Mouse (Mus musculus): Measurements from ENCODE around the gene Dnase1l3. TPM values are rescaled to one million over a fixed set of nuclear protein-coding genes. Genes with fewer than 3 reads are reported as not detected.

The Dnase1l3 gene
- polyA plus RNA-seq, 1 experiment from 2014 or later: not detected

DNA sequence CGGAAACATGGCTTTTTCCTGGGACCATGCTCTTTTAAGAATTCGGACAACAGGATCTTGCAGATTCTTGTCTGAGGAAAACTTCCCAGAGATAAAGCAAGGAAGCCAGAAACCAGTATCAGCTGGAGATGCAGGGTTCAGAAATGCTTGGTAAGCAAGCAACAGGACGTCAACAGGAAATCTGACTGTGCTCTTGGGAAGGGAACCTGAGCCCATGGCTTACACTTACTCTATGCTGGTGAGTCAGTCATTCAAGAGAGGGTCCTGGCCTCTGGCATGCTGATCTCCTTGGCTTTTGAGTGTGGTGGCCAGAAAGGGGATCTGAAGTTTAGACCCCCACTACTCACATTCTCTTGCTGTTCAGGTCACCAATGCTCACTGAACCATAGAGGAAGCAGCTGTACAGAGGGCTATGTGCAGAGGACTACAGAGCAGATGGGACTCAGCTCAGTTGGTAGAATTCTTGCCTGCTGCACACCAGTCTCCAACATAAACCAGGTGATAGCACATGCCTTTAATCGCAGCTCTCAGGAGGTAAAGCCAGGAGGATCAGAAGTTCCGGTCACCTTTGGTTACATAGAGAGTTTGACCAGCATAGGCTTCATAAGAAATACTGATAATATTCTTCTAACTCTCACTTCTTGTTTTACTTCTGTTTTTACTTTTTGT is 3.1 kb downstream of the Dnase1l3 start:
- peaks cover 12% of the 10 kb centered on the region; the same call in 1 of the 2 replicates for H3K27me3 ChIP-seq (ENCODE audit: low read depth, poor library complexity, severe bottlenecking)
- DNase-seq (ENCODE audit: low spot score): no peak
- 80% methylated on average over 5 of the region's 5 CpGs for WGBS
- no peaks in the 10 kb centered on the region for H3K4me1 ChIP-seq
- H3K27ac ChIP-seq: no peak overlapping the region
- no peaks in the 10 kb centered on the region for H3K9me3 ChIP-seq (replicated peaks)
- H3K4me3 ChIP-seq: no peak overlapping the region
- H3K36me3 ChIP-seq: no peaks in the 10 kb centered on the region

DNA sequence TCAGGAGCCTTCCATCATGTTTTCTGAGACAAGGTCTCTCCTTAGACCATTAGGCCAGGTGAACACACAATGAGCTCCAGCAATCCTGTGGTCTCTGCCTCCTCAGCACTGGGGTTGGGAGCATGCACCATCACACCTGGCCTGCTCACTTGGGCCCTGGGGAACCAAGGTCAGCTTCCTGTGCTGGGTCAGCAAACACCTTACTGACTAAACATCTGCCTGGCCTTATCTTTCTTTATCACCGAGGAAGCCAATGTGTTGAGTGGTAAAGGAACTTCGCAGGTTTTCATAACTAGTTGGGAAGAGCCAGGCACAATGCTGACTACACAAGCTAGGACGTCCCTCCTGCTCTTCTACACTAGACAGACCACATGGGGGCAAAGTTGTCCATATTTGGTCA is 4.4 kb downstream of the Dnase1l3 start:
- no peak for DNase-seq (ENCODE audit: low spot score)
- 75% methylated on average over 3 of the region's 3 CpGs for WGBS
- H3K27ac ChIP-seq: no peak overlapping the region

DNA sequence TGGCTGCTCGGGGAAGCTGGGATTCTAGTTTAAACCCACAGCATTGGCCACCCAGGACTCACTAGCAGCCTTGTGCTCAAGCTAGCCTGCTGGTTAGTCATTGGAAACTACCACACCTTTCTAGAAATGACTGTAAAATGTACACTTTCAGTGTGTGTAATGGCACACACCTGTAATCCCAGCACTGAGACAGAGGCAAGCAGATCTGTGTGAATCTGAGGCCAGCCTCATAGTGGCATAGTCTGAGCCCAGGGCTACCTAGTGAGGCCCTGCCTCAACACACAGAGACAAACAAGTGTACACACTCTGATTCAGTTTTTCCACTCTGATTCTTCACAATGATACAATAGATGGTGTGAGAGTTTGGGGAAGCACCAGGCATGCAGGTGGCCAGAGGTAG is 5.0 kb downstream of the Dnase1l3 start:
- 68% methylated on average over 1 of the region's 1 CpGs for WGBS
- Histone ChIP-seq H3K27me3 (ENCODE audit: low read depth, poor library complexity, severe bottlenecking) (0 out of 2 replicates have a peak, but pooled peaks cover 5% of the 10 kb centered on the region), H3K4me1 (no peaks in the 10 kb centered on the region), H3K9me3 (replicated peaks) (no peaks in the 10 kb centered on the region), H3K36me3 (no peaks in the 10 kb centered on the region), H3K27ac (no peak overlapping the region), H3K4me3 (no peak overlapping the region)
- DNase-seq (ENCODE audit: low spot score): no peak

More for the DNA sequence above, 4.4 kb downstream of the Dnase1l3 start:
- no peak overlapping the region for H3K4me3 ChIP-seq
- no peaks in the 10 kb centered on the region for H3K4me1 ChIP-seq
- H3K9me3 ChIP-seq (replicated peaks): no peaks in the 10 kb centered on the region
- H3K27me3 ChIP-seq (ENCODE audit: low read depth, poor library complexity, severe bottlenecking): 0 out of 2 replicates have a peak, but pooled peaks cover 5% of the 10 kb centered on the region
- no peaks in the 10 kb centered on the region for H3K36me3 ChIP-seq

DNA sequence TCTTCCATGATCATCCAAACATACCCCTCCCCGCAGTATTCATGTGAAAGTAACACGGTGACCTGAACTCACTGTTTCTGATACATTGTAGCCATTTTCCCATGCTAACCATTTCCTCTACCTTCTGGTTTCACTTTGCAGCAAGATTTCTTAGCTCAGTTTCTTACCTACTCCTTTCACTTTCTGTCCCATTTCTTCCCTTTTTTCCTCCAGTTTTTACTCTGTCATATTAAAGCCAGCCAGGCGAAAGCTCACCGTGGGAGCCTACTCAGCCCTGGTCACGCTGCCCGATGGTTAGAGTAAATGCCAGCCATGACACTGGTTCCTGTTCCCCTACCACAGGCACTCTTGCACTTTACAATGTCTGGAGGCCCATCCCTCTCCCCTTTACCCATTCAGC is 7.5 kb downstream of the Dnase1l3 start:
- Histone ChIP-seq H3K27ac (no peak overlapping the region), H3K27me3 (ENCODE audit: low read depth, poor library complexity, severe bottlenecking) (no peaks in the 10 kb centered on the region), H3K4me3 (no peak overlapping the region), H3K9me3 (replicated peaks) (no peaks in the 10 kb centered on the region), H3K36me3 (no peaks in the 10 kb centered on the region), H3K4me1 (no peaks in the 10 kb centered on the region)
- DNase-seq (ENCODE audit: low spot score): no peak
- 92% methylated on average over 6 of the region's 6 CpGs for WGBS

DNA sequence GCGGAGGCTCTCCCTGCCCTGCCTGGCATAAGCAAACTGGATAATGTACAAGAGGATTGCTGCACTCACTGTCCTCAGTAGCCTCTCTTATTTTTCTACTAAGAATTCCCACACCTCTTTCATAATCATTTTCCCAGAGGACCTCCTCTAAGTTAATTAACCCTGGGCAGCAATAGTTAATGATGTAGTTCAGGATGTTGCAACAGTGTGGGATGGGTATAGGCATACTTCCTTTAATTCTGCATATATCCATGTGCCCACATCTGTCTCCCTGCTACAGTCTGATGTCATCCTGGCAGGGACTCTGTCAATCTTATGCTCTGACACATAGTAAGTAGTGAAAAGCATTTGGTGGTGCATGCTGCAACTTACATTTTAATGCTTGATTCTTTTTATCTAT is 13.1 kb downstream of the Dnase1l3 start:
- Histone ChIP-seq H3K36me3 (no peaks in the 10 kb centered on the region), H3K4me3 (no peak overlapping the region), H3K27ac (no peak overlapping the region), H3K9me3 (replicated peaks) (no peaks in the 10 kb centered on the region), H3K4me1 (no peaks in the 10 kb centered on the region), H3K27me3 (ENCODE audit: low read depth, poor library complexity, severe bottlenecking) (no peaks in the 10 kb centered on the region)
- 94% methylated on average over 1 of the region's 1 CpGs for WGBS
- no peak for DNase-seq (ENCODE audit: low spot score)

DNA sequence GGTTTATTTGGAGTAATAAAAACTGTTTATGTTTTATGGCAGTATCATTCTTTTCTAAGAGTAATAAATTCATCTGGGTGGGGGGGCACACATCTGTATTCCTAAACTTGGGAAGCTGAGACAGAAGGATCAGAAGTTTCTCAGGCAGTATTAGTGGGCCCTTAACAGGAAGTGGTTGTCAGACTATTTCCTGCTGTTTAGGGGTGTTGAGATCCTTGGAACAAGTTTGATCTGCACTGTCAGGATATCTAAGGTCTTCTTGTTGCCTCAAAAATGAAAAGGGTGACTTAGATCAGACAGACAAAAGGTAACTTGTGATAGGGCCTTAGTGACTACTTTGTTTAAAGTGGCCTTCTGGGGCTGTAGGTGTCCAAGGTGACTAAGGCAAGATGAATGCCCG is 16.2 kb downstream of the Dnase1l3 start:
- Histone ChIP-seq H3K36me3 (no peaks in the 10 kb centered on the region), H3K27ac (no peak overlapping the region), H3K27me3 (ENCODE audit: low read depth, poor library complexity, severe bottlenecking) (no peaks in the 10 kb centered on the region), H3K9me3 (replicated peaks) (no peaks in the 10 kb centered on the region), H3K4me3 (no peak overlapping the region), H3K4me1 (no peaks in the 10 kb centered on the region)
- DNase-seq (ENCODE audit: low spot score): no peak
- WGBS: 97% methylated on average over 1 of the region's 1 CpGs

DNA sequence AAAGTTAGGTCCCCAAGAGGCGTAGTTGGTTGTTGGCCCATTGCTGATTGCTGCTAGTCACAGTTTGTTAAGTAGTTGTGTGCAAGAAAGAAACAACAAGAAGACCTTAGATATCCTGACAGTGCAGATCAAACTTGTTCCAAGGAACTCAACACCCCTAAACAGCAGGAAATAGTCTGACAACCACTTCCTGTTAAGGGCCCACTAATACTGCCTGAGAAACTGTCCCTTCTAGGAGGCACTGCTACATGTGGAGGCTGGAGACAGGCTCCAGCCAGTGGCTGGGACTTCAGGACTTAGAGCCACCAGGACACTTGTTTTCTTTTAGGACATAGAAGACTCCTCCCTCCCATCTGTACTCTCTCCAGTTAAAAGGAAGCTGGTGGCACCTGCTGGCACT is 16.9 kb downstream of the Dnase1l3 start:
- H3K27me3 ChIP-seq (ENCODE audit: low read depth, poor library complexity, severe bottlenecking): no peaks in the 10 kb centered on the region
- no peak overlapping the region for H3K4me3 ChIP-seq
- WGBS: 97% methylated on average over 1 of the region's 1 CpGs
- H3K27ac ChIP-seq: no peak overlapping the region
- H3K4me1 ChIP-seq: no peaks in the 10 kb centered on the region
- no peaks in the 10 kb centered on the region for H3K9me3 ChIP-seq (replicated peaks)
- H3K36me3 ChIP-seq: no peaks in the 10 kb centered on the region
- no peak for DNase-seq (ENCODE audit: low spot score)

DNA sequence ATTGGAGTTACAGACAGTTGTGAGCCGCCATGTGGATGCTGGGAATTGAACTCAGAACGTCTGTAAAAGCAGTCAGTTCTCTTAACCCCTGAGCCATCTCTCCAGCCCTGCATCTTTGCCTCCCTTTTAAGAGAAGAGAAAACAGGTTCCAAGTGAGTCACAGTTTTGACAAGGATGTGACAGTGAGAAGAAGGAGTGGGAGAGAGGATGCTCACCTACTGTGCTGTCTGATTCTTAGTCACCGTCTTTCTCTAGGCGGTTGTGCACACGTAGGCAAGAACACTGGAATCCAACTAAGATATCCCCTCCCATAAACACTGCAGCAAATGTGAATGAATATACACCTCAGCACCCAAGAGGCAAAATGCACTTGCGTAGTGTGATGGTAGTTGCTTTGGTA is 19.2 kb downstream of the Dnase1l3 start:
- peaks cover 3% of the 10 kb centered on the region; the same call in 1 of the 2 replicates for H3K4me1 ChIP-seq
- WGBS: 88% methylated on average over 6 of the region's 6 CpGs
- no peak overlapping the region for H3K4me3 ChIP-seq
- no peak overlapping the region for H3K27ac ChIP-seq
- no peaks in the 10 kb centered on the region for H3K27me3 ChIP-seq (ENCODE audit: low read depth, poor library complexity, severe bottlenecking)
- no peak for DNase-seq (ENCODE audit: low spot score)
- H3K9me3 ChIP-seq (replicated peaks): no peaks in the 10 kb centered on the region
- no peaks in the 10 kb centered on the region for H3K36me3 ChIP-seq

DNA sequence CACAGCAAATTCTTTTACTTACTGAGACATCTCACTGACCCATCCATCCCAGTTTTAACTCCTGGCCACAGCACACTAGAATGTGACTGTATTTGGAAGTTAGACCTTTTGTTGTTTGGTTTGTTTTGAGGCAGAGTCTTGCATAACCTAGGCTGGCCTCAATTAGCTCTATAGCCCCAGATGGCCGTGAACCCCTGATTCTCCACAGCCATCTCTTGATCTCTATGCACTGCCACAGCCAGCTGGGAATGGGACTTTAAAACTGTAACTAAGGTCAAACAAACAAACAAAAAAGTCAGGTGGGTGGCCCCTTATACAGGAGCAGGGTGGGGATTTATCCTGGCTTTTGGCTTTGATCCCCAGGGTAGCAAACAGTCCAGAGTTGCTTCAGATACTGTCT is 19.7 kb downstream of the Dnase1l3 start:
- H3K27me3 ChIP-seq (ENCODE audit: low read depth, poor library complexity, severe bottlenecking): no peaks in the 10 kb centered on the region
- WGBS: 93% methylated on average over 1 of the region's 1 CpGs
- no peaks in the 10 kb centered on the region for H3K9me3 ChIP-seq (replicated peaks)
- H3K27ac ChIP-seq: no peak overlapping the region
- H3K4me1 ChIP-seq: peaks cover 3% of the 10 kb centered on the region; the same call in 1 of the 2 replicates
- no peaks in the 10 kb centered on the region for H3K36me3 ChIP-seq
- DNase-seq (ENCODE audit: low spot score): no peak
- no peak overlapping the region for H3K4me3 ChIP-seq

DNA sequence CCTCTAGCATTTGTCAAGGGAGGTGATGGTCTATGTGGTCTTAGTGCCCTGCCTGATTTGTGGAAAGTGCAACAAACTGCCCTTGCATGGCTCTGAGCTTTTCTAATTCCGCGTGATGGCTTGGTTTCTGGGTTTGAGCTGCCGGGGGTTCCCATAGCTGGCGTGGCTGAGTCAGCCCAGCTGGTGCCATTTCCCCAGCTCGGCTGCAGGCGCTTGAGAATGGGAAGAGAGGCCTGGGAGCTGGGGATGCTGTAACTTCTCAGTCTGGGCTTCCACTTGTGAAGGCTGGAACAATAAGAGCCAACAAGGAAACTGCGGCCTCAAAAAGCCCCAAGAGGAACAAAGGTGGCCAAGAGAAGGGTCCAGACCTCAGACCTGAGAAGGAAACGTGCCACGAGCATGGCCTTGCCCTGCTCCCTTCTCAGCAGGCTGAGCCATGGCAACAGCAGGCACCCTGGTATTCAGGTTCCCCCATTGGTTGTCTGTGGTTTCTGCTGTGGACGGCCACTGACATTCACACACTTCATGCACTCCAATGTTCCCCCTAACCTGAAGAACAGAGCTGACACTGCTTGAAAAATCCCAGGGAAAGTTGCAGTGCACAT is 22.4 kb downstream of the Dnase1l3 start:
- Histone ChIP-seq H3K27me3 (ENCODE audit: low read depth, poor library complexity, severe bottlenecking) (no peaks in the 10 kb centered on the region), H3K4me3 (no peak overlapping the region), H3K4me1 (peaks cover 3% of the 10 kb centered on the region; the same call in 1 of the 2 replicates), H3K36me3 (no peaks in the 10 kb centered on the region), H3K9me3 (replicated peaks) (no peaks in the 10 kb centered on the region), H3K27ac (no peak overlapping the region)
- 76% methylated on average over 10 of the region's 10 CpGs for WGBS
- DNase-seq (ENCODE audit: low spot score): no peak

DNA sequence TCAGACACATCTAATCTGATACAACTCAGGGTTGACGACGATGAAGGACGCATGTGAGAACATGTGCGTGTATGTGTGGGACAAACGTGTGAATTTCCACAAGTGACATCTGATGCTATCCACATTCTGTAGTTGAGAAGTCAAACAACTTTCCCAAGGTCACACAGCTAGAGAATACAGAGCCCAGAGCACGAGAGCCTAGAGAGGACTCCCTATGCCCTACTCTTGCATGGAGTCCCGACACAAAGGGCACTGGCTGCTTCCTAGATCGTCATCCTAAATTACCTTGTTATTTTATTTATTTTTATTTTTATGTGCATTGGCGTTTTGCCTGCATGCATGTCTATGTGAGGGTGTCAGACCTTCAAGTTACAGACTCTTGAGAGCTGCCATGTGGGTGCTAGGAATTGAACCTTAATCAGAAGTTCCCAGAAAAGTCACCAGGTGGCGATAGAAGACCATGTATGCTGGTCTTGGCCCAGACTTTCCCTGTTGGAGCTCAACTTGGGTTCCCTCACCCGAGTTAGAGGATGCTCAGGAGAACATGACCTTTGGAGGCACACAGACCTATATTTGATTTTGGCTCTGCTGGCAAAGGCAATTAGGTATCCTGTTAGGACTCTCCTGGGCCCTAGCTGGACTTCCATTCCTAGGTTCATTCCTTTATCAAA is 30.0 kb downstream of the Dnase1l3 start:
- Histone ChIP-seq H3K36me3 (no peaks in the 10 kb centered on the region), H3K4me1 (peaks cover 4% of the 10 kb centered on the region; the same call in 1 of the 2 replicates), H3K9me3 (replicated peaks) (no peaks in the 10 kb centered on the region), H3K27ac (no peak overlapping the region), H3K4me3 (no peak overlapping the region), H3K27me3 (ENCODE audit: low read depth, poor library complexity, severe bottlenecking) (no peaks in the 10 kb centered on the region)
- DNase-seq (ENCODE audit: low spot score): peak; percentile 73
- 54% methylated on average over 11 of the region's 11 CpGs for WGBS

DNA sequence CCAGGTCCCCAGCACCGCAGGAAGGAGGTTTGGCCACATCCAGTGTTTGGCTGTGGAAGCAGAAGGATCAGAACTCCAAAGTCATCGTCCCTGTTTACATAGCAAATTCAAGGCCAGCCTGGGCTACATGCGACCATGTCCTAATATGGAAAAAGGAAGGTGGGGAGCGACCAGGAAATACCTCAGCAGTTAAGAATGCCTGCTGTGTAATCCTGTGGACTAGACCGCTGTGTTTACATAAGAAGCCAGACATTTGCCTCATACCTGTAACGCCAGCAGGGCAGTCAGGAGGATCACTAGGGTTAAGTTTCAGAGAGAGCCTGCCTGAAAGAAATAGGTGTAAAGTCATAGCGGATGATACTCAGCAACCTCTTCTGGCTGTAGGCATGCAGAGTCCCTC is 31.2 kb downstream of the Dnase1l3 start:
- WGBS: 69% methylated on average over 7 of the region's 7 CpGs
- no peak for DNase-seq (ENCODE audit: low spot score)
- no peak overlapping the region for H3K4me3 ChIP-seq
- H3K27ac ChIP-seq: no peak overlapping the region; the same call in 1 of the 2 replicates
- no peaks in the 10 kb centered on the region for H3K9me3 ChIP-seq (replicated peaks)
- peaks cover 4% of the 10 kb centered on the region; the same call in 1 of the 2 replicates for H3K4me1 ChIP-seq
- no peaks in the 10 kb centered on the region for H3K27me3 ChIP-seq (ENCODE audit: low read depth, poor library complexity, severe bottlenecking)
- no peaks in the 10 kb centered on the region for H3K36me3 ChIP-seq

DNA sequence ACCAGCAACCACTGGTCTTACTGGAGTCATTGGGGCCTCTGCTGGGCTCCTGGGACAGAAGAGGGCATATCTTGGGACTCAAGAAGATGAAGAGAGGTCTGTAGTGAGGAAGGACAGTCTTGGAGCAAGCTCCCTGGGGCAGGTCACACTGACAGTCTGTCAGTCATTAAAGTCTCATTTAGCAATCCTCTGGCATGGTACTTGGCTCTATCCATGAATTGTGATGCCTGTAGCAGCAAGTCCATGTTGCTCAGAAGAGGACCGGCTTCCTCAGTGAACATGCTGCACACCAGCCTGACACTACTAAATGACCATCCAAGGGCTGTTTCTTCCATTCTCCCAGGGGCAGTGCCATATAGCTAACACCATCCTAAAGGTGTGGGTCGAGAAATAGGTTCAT is 31.7 kb downstream of the Dnase1l3 start:
- 81% methylated on average over 2 of the region's 2 CpGs for WGBS
- Histone ChIP-seq H3K27ac (no peak overlapping the region), H3K27me3 (ENCODE audit: low read depth, poor library complexity, severe bottlenecking) (no peaks in the 10 kb centered on the region)

More for the DNA sequence above, 31.7 kb downstream of the Dnase1l3 start:
- H3K36me3 ChIP-seq: no peaks in the 10 kb centered on the region
- H3K4me1 ChIP-seq: peaks cover 4% of the 10 kb centered on the region; the same call in 1 of the 2 replicates
- DNase-seq (ENCODE audit: low spot score): no peak
- no peak overlapping the region for H3K4me3 ChIP-seq
- no peaks in the 10 kb centered on the region for H3K9me3 ChIP-seq (replicated peaks)
